Mouse (Mus musculus) ES-E14 (cell line): ENCODE measurements around the gene Gm3187. TPM values are rescaled to one million over a fixed set of nuclear protein-coding genes. Genes with fewer than 3 reads are reported as not detected.
"Not testable (repeated sequence)": the region's sequence is repeated elsewhere in the genome, so short reads cannot be mapped to it uniquely, and the experiment has no call there.

Experiments used
- DNase-seq: peaks from one replicate; pipeline ENCODE4 v3.0.0-alpha.2; 2013; ENCODE audit warnings: low read depth, low spot score
- H3K27ac ChIP-seq: 2 replicates; pipeline ENCODE4 v1.5.1; 2012; ENCODE audit warnings: low read depth, mild to moderate bottlenecking, low read length, moderate library complexity, mixed read lengths; ENCODE audit not compliant: poor library complexity, insufficient read depth, severe bottlenecking
- H3K36me3 ChIP-seq: 2 replicates; pipeline ENCODE4 v1.6.1; 2012; ENCODE audit warnings: mild to moderate bottlenecking, low read length, moderate library complexity, mixed read lengths; ENCODE audit not compliant: control insufficient read depth, poor library complexity, insufficient read depth, severe bottlenecking
- H3K4me1 ChIP-seq, 2 experiments: fragments of 150-350 bp in 1 of 2; sonication (generic) in 1 of 2; 2 replicates each; pipeline ENCODE4 v1.6.1; 2012; ENCODE audit warnings: low read length in 2 of 2, mild to moderate bottlenecking in 1 of 2, mixed read lengths in 1 of 2; ENCODE audit not compliant: control insufficient read depth in 2 of 2, insufficient read depth in 2 of 2, poor library complexity in 1 of 2
- H3K4me3 ChIP-seq, 2 experiments: fragments of 150-350 bp in 1 of 2; sonication (generic) in 1 of 2; 2 replicates each; pipeline ENCODE4 v1.5.1; 2012; ENCODE audit warnings: low read length in 2 of 2, low read depth in 1 of 2, mild to moderate bottlenecking in 1 of 2, mixed read lengths in 1 of 2; ENCODE audit not compliant: insufficient read depth in 1 of 2, poor library complexity in 1 of 2, severe bottlenecking in 1 of 2
- H3K9ac ChIP-seq: 2 replicates; pipeline ENCODE4 v1.6.1; 2012; ENCODE audit warnings: low read depth, mild to moderate bottlenecking, low read length, mixed read lengths; ENCODE audit not compliant: poor library complexity, insufficient read depth, severe bottlenecking
- H3K9me3 ChIP-seq: fragments of 150-350 bp; sonication (generic); 2 replicates; pipeline ENCODE4 v1.6.1; 2012; ENCODE audit warnings: low read depth, mild to moderate bottlenecking, low read length; ENCODE audit not compliant: control insufficient read depth, insufficient read depth
- in situ Hi-C, 2 experiments: fragments of 600-800 bp; cut with MboI; formaldehyde crosslinking; loops; one replicate each; pipeline ENCODE4 v1.15.1; 2025; ENCODE audit warnings: low sequenced_read_pairs in 2 of 2, inconsistent platforms in 1 of 2; ENCODE audit not compliant: unreplicated experiment in 2 of 2
- total RNA-seq: library from RNA; depleted of rRNA; stranded (reverse); fragments of 300-350 nt; gene quantifications from 2 replicates; pipeline ENCODE4 v1.2.3, GENCODE M21; 2012; rRNA removed

Gene Gm3187
- total RNA-seq, result not detected in 2 replicates

DNA sequence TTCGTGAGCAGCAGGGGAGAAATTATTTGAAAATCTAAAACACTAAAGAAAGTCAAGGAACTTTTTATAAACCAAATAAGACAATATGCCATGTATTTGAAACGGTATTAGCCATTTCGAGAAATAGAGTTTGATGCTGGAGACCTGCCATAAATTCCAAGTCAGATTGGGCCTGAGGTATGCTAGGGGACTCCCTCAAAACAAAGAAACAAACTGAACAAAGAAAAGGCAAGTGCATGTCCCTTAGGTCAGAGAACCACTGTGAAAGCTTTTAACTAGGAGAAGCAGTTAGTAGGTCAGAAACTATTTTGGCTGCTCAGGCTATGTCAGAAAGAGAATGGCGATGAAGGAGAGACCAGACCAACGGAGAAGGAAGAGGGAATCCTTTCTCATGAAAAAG lies at the start of gene Gm3187:
Gene Gm3187, plus strand, starts transcription at position 301 of the 400 bp plus-strand sequence.
- in situ Hi-C loops, H3K4me1 ChIP-seq, H3K9me3 ChIP-seq, H3K4me3 ChIP-seq, H3K27ac ChIP-seq, DNase-seq, H3K36me3 ChIP-seq, H3K9ac ChIP-seq: not testable (repeated sequence)

- in situ Hi-C loops, result not testable (repeated sequence)
Measured at GRCm38 (mm10) chr14:5455367-5455766, 28.6 kb upstream of the Gm3187 start, which contains the start of gene Gm3194. TSS of gene Gm3194 (minus strand) at chr14:5455467.

DNA sequence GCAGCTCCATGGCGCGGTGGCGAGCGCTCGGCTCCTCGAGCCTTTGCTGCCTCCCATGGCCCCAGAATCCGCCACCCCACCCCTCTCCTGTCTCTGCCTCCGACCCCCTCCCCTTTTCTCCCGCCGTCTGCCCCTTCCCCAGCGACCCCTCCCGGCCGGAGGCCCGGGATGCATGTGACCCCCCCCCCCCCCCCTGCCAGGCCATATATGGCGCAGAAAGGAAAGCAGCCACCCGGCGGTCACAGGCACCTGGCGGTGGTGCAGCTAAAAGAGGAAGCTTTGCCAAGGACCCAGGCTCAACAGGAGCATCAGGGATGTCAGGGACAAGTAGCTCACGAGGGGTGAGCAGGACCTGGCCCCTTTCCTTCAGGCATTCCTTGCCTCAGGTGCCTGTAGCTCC lies 23.5 kb upstream of the Gm3187 start:
- H3K4me3 ChIP-seq, H3K9me3 ChIP-seq, H3K9ac ChIP-seq, in situ Hi-C loops, DNase-seq, H3K27ac ChIP-seq, H3K4me1 ChIP-seq, H3K36me3 ChIP-seq: not testable (repeated sequence)

More at GRCm38 (mm10) chr14:5455367-5455766, 28.6 kb upstream of the Gm3187 start, which contains the start of gene Gm3194:
- H3K27ac ChIP-seq, H3K4me1 ChIP-seq, H3K36me3 ChIP-seq, DNase-seq, H3K4me3 ChIP-seq, H3K9me3 ChIP-seq, H3K9ac ChIP-seq: not testable (repeated sequence)

DNA sequence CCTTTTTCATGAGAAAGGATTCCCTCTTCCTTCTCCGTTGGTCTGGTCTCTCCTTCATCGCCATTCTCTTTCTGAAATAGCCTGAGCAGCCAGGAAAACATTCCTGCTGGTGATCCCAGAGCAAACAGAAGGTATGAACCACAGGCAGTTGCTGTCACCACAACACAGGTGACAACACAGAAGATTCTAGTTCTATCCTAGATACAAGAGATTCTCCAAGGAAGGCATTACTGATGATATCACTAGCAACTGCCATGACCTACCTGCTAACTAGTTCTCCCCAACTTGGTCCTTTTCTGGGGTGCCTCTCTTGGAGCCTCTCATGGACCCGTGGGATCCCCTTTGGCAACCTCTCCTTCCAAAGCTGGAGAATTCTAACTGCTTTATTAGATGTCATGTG lies 6.3 kb upstream of the Gm3187 start, which contains the start of gene Gm8246:
Gene Gm8246, minus strand, starts transcription at position 101 of the 400 bp plus-strand sequence.
- DNase-seq, in situ Hi-C loops, H3K27ac ChIP-seq, H3K36me3 ChIP-seq, H3K9me3 ChIP-seq, H3K4me3 ChIP-seq, H3K4me1 ChIP-seq, H3K9ac ChIP-seq: not testable (repeated sequence)

DNA sequence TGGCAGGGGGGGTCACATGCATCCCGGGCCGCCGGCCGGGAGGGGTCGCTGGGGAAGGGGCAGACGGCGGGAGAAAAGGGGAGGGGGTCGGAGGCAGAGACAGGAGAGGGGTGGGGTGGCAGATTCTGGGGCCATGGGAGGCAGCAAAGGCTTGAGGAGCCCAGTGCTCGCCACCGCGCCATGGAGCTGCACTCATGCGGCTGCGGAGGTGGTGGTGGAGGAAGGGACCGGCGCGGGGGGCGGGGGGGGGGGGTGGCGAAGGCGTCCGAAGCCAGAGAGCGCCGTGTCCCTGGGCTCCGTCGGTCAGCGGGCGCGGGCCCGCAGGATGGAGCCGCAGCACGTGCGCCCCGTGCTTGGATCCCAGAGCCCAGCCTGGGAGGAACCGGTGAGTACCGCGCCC lies 17.4 kb downstream of the Gm3187 start, which contains the start of gene Gm3488:
Gene Gm3488, plus strand, starts transcription at position 301 of the 400 bp plus-strand sequence.
- H3K9ac ChIP-seq, H3K4me3 ChIP-seq, H3K9me3 ChIP-seq, H3K27ac ChIP-seq, H3K4me1 ChIP-seq, H3K36me3 ChIP-seq, DNase-seq, in situ Hi-C loops: not testable (repeated sequence)

DNA sequence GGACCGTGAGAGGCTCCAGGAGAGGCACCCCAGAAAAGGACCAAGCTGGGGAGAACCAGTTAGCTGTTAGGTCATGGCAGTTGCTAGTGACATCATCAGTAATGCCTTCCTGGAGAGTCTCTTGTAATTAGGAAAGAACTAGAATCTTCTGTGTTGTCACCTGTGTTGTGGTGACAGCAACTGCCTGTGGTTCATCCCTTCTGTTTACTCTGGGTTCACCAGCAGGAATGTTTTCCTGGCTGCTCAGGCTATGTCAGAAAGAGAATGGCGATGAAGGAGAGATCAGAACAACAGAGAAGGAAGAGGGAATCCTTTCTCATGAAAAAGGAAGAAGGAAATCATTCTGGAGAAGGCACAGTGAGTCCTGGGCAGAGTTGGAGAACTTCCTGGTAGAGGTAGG lies 54.2 kb downstream of the Gm3187 start, which contains the start of gene Gm3532:
Gene Gm3532, plus strand, starts transcription at position 301 of the 400 bp plus-strand sequence.
- not testable (repeated sequence) for DNase-seq, H3K4me3 ChIP-seq, H3K4me1 ChIP-seq

More for the DNA sequence above, 54.2 kb downstream of the Gm3187 start, which contains the start of gene Gm3532:
- H3K9me3 ChIP-seq, in situ Hi-C loops, H3K9ac ChIP-seq, H3K27ac ChIP-seq, H3K36me3 ChIP-seq: not testable (repeated sequence)

Other genes with a start within 250 kb of the Gm3187 start
- gene Gm3526, start 223.6 kb upstream of the Gm3187 start, total RNA-seq, result 0.22 TPM in 1 of 2 replicates, not detected in the other
- not detected in 2 replicates for gene Gm3542, start 149.3 kb upstream of the Gm3187 start, total RNA-seq
- 0.13 and 0.53 TPM in 2 replicates for gene Gm3500, start 95.2 kb upstream of the Gm3187 start, total RNA-seq
- 2.3 and 7.5 TPM in 2 replicates for gene Gm3194, start 28.7 kb upstream of the Gm3187 start, total RNA-seq
- gene Gm8246, start 6.4 kb upstream of the Gm3187 start, total RNA-seq, result not detected in 2 replicates
- gene Gm3488, start 17.5 kb downstream of the Gm3187 start, total RNA-seq, result 3.0 TPM in 2 replicates
- not detected in 2 replicates for gene Gm3532, start 54.3 kb downstream of the Gm3187 start, total RNA-seq
- gene Gm8265, start 148.8 kb downstream of the Gm3187 start, total RNA-seq, result not detected in 2 replicates
- not detected in 2 replicates for gene Gm9603, start 203.2 kb downstream of the Gm3187 start, total RNA-seq